Mouse (Mus musculus): ENCODE measurements around the gene Usp29. TPM values are rescaled to one million over a fixed set of nuclear protein-coding genes. Genes with fewer than 3 reads are reported as not detected.
A peak's percentile ranks its signal among the peaks of the same experiment; 100 is the strongest.

Gene Usp29
- polyA plus RNA-seq, 1 experiment from 2014 or later: 26.1 TPM

DNA sequence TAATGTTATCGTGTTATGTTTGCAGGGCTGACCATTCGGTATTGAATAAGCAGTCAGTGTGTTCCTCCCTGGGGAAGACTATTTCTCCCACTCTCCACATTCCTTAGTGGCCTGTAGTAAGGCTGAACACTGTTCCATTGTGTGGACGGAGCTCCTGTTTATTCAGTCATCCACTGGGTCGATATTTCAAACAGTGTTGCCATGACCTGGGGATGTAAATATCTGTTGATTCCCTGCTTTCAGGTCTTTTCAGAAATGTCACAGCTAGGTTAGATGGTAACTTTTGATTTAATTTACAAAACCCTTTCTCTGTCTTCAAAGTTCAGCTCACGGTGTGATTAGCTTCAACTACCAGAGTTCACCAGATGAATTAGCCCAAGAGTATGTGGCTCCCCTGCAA, 104.6 kb downstream of the Usp29 start:
- Histone ChIP-seq H3K27me3 (no peaks in the 10 kb centered on the region), H3K4me1 (peaks cover 11% of the 10 kb centered on the region), H3K36me3 (no peaks in the 10 kb centered on the region), H3K27ac (replicated peaks) (peak overlapping the region; percentile 67), H3K9ac (replicated peaks) (no peak overlapping the region), H3K4me2 (replicated peaks) (no peak overlapping the region), H3K4me3 (no peak overlapping the region), H3K9me3 (no peaks in the 10 kb centered on the region)
- peak; percentile 44 for ATAC-seq (replicated peaks)
- 32% methylated on average over 5 of the region's 5 CpGs for WGBS

DNA sequence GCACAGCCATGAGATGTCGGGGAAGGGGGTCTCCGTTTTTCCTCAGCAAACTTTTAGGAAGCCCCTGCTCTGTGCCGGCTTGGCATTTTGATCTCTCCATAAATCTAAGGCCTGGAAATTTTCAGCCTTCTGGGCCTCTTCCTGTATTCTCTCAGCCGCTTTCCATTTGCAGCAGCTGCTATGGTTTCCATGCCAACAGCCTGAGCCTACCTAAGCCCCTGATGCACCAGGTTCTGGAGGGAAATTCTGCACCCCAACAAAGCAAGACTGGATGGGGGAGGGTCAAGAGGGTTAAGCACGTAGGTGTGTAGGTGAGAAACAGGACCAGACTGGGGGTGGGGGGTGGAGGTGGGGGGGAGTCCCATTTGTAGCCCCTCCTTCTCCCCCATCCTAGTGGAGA, 105.0 kb downstream of the Usp29 start:
- Histone ChIP-seq H3K9me3 (no peaks in the 10 kb centered on the region), H3K4me1 (peaks cover 11% of the 10 kb centered on the region), H3K27ac (replicated peaks) (peak overlapping the region; percentile 67), H3K4me2 (replicated peaks) (no peak overlapping the region), H3K36me3 (no peaks in the 10 kb centered on the region), H3K27me3 (no peaks in the 10 kb centered on the region), H3K4me3 (no peak overlapping the region), H3K9ac (replicated peaks) (no peak overlapping the region)
- 18% methylated on average over 5 of the region's 5 CpGs for WGBS
- ATAC-seq (replicated peaks): peak; percentile 79

DNA sequence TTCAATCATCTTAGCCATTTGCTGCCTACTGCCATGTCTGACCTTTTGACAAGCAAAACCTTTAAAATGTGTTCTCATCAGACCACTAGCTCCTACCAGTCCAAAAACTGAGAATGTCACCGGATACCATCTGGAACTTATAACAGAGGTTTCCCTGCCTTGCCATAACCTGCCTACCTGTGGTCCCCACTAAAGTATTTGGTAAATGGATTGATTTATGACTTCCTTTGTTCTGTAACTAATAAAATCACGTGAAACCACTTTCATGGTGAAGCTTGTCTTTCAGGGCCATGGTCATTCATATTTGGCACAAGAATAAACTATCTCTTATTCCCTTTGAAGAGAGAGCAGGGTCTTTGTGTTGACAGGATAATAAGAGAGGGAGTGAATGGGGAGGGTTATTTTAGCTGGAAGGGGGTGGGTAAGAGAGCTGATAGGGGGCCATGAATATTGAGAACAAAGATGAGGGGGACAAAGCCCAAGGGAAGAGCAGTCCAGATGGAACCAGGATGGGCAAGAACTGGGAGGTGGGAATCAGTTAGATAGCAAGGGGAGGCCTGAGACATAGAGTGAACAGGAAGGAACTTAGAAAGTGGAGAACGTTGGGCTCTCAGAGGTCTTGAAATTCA, 107.0 kb downstream of the Usp29 start:
- no peak overlapping the region for H3K4me2 ChIP-seq (replicated peaks)
- WGBS: 73% methylated on average over 3 of the region's 3 CpGs

DNA sequence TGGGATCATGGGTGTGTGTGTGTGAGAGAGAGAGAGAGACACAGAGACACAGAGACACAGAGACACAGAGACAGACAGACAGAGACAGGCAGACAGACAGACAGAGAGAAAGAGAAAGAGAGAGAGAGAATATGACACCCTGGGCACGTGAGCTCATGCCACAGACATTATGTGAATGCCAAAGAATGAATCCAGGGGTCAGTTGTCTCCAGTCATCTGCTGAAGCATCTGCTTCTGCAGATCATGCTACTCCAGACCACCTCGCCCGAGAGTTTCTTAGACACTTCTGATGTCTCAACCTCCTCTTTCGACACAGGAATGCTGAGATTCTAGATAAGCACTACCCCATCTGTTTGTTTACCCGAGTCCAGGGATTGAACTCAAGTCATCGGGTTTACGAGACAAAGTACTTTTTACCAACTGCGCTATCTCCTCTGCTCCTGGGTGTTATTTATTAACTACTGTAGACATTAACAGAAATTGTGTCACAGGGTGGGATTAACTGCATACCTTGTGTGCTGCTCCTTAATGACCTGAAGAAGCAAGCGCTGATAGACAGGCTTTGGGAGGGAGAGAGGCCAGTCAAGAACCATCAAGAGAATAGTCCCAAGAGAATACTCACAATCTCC, 107.7 kb downstream of the Usp29 start:
- H3K4me3 ChIP-seq: no peak overlapping the region
- ATAC-seq (replicated peaks): no peak
- no peaks in the 10 kb centered on the region for H3K27me3 ChIP-seq
- H3K4me1 ChIP-seq: peaks cover 21% of the 10 kb centered on the region
- no peaks in the 10 kb centered on the region for H3K36me3 ChIP-seq
- no peaks in the 10 kb centered on the region for H3K9me3 ChIP-seq
- H3K9ac ChIP-seq (replicated peaks): no peak overlapping the region
- H3K27ac ChIP-seq (replicated peaks): no peak overlapping the region
- H3K4me2 ChIP-seq (replicated peaks): no peak overlapping the region
- 91% methylated on average over 9 of the region's 9 CpGs for WGBS

More for the DNA sequence above, 107.0 kb downstream of the Usp29 start:
- Histone ChIP-seq H3K4me3 (no peak overlapping the region), H3K27ac (replicated peaks) (no peak overlapping the region), H3K4me1 (peaks cover 21% of the 10 kb centered on the region), H3K9ac (replicated peaks) (no peak overlapping the region), H3K9me3 (no peaks in the 10 kb centered on the region), H3K36me3 (no peaks in the 10 kb centered on the region), H3K27me3 (no peaks in the 10 kb centered on the region)
- no peak for ATAC-seq (replicated peaks)

DNA sequence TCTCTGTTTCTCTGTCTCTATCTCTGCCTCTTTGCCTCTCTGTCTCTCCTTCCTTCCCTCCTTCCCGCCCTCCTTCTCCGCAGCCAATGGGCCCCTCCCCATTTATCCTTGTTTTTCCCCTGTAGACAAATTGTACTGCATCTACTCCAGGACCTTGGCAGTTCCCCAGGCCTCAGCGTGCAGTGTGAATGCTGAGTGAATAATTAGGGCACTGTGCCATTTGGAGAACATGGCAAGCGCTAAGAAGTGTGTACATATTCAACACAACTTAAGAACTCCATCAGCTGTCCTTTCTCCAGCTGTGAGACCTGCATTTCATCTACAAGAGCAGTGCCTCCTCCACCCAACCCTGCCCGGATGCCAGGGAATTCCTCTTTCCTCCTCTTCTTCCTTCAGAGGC, 110.5 kb downstream of the Usp29 start:
- ATAC-seq (replicated peaks): peak; percentile 88

DNA sequence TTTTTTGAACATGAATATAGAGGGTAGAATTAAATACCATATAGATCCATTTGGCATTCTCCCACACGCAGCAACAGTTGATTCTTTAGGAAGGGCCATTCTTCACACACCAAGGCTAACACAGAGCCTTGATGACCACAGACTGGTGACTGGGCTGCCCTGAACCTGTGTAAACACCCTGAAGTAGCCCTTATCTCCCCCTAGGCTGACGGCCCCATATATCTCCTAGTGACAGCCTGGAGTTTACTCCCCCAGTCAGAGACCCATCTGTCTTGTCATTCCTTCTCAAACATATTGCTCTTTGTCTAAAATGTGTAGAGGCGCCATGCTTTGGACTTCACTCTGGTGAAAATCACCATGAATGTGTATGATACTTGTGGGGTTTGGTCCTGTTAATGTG, 119.1 kb downstream of the Usp29 start:
- no peaks in the 10 kb centered on the region for H3K27me3 ChIP-seq
- WGBS: 90% methylated on average over 3 of the region's 3 CpGs

More for the DNA sequence above, 110.5 kb downstream of the Usp29 start:
- WGBS: 24% methylated on average over 5 of the region's 5 CpGs
- peaks cover 9% of the 10 kb centered on the region for H3K4me1 ChIP-seq
- no peak overlapping the region for H3K4me2 ChIP-seq (replicated peaks)
- H3K9ac ChIP-seq (replicated peaks): no peak overlapping the region
- no peaks in the 10 kb centered on the region for H3K27me3 ChIP-seq
- H3K27ac ChIP-seq (replicated peaks): peak overlapping the region; percentile 20; the same call in 1 of the 2 replicates
- H3K9me3 ChIP-seq: no peaks in the 10 kb centered on the region
- H3K4me3 ChIP-seq: no peak overlapping the region
- H3K36me3 ChIP-seq: no peaks in the 10 kb centered on the region

DNA sequence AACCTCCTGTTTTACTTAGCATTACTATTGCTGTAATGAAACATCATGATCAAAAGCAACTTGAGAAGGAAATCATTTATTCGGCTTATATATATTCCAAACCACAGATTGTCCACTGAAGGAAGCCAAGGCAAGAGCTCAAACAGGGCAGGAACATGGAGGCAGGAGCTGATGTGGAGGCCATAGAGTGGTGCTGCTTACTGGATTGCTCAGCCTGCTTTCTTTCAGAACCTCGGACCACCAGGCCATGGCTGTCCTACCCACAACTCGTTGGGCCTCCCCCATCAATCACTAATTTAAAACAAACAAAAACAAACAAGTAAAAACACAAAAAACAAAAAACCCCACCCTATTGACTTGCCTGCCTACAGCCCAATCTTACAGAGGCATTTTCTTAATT, 119.9 kb downstream of the Usp29 start:
- H3K36me3 ChIP-seq: no peaks in the 10 kb centered on the region
- no peak overlapping the region for H3K4me3 ChIP-seq
- 86% methylated on average over 3 of the region's 3 CpGs for WGBS
- no peaks in the 10 kb centered on the region for H3K9me3 ChIP-seq
- H3K4me1 ChIP-seq: peaks cover 8% of the 10 kb centered on the region
- H3K4me2 ChIP-seq (replicated peaks): no peak overlapping the region
- H3K27me3 ChIP-seq: no peaks in the 10 kb centered on the region
- no peak overlapping the region for H3K9ac ChIP-seq (replicated peaks)
- no peak overlapping the region for H3K27ac ChIP-seq (replicated peaks)
- ATAC-seq (replicated peaks): no peak

More for the DNA sequence above, 119.1 kb downstream of the Usp29 start:
- Histone ChIP-seq H3K27ac (replicated peaks) (no peak overlapping the region), H3K9ac (replicated peaks) (no peak overlapping the region), H3K4me1 (peaks cover 8% of the 10 kb centered on the region), H3K4me2 (replicated peaks) (no peak overlapping the region), H3K4me3 (no peak overlapping the region), H3K9me3 (no peaks in the 10 kb centered on the region), H3K36me3 (no peaks in the 10 kb centered on the region)
- no peak for ATAC-seq (replicated peaks)

DNA sequence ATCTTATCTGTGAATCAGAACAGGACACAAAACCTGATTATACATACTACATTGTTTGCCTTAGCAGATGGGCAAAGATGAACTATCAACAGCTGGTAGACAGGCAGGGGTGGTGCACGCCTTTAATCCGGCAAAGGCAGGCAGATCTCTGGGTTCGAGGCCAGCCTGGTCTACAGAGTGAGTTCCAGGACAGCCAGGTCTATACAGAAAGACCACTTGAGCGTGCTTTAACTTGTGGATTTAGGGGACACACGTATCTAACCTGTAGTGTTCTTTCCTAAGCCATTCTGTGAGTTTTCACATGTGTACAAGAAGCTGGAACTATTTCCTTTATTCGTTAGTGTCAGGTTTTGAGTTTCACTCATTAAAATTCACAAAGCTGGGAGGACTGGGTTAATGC, 120.9 kb downstream of the Usp29 start:
- no peaks in the 10 kb centered on the region for H3K27me3 ChIP-seq
- WGBS: 65% methylated on average over 6 of the region's 6 CpGs
- H3K4me1 ChIP-seq: peaks cover 8% of the 10 kb centered on the region
- no peaks in the 10 kb centered on the region for H3K36me3 ChIP-seq
- H3K27ac ChIP-seq (replicated peaks): peak overlapping the region; percentile 52
- ATAC-seq (replicated peaks): no peak
- H3K4me2 ChIP-seq (replicated peaks): no peak overlapping the region
- H3K9ac ChIP-seq (replicated peaks): no peak overlapping the region
- H3K9me3 ChIP-seq: no peaks in the 10 kb centered on the region
- H3K4me3 ChIP-seq: no peak overlapping the region

DNA sequence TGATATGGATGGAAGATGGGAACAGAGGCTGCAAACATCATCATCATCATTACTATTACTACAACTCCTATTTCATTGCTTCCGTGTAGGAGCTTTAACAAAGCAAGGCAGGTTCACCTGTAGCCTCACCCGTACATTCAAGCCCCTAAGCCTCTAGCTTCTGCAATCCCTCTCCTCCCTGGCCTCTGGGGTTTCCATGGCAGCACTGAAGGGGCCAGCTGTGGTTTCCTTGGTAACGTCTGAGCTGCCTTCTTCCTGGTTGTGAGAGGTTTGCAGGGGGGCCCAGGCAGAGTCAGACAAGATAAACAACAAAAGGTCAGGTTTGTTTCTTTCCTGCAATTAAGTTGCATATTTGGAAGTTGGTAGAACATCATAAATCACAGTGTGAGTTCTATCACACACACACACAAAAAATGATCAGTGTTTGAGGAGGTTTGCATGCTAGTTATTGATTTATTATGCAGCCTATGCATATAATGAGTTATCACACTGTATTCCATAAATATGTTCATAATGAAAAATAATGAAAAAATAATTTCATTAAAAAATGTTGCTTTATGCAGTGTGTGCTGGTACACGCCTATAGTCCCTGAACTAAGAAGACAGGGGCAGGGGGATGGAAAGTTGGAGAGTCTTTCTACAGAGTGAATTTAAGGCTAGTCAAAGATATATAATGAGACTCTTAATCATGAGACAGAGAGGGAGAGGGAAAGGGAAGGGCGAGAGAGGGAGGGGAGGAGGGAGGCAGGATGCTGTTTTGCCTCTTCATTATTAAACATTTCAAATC, 121.5 kb downstream of the Usp29 start:
- 29% methylated on average over 5 of the region's 5 CpGs for whole genome bisulfite sequencing
- ATAC-seq (replicated peaks): peak; percentile 92
- no peak overlapping the region for H3K4me2 ChIP-seq (replicated peaks)
- H3K27ac ChIP-seq (replicated peaks): peak overlapping the region; percentile 52
- H3K9me3 ChIP-seq: no peaks in the 10 kb centered on the region
- peaks cover 8% of the 10 kb centered on the region for H3K4me1 ChIP-seq
- no peaks in the 10 kb centered on the region for H3K27me3 ChIP-seq
- no peaks in the 10 kb centered on the region for H3K36me3 ChIP-seq
- no peak overlapping the region for H3K9ac ChIP-seq (replicated peaks)
- no peak overlapping the region for H3K4me3 ChIP-seq

DNA sequence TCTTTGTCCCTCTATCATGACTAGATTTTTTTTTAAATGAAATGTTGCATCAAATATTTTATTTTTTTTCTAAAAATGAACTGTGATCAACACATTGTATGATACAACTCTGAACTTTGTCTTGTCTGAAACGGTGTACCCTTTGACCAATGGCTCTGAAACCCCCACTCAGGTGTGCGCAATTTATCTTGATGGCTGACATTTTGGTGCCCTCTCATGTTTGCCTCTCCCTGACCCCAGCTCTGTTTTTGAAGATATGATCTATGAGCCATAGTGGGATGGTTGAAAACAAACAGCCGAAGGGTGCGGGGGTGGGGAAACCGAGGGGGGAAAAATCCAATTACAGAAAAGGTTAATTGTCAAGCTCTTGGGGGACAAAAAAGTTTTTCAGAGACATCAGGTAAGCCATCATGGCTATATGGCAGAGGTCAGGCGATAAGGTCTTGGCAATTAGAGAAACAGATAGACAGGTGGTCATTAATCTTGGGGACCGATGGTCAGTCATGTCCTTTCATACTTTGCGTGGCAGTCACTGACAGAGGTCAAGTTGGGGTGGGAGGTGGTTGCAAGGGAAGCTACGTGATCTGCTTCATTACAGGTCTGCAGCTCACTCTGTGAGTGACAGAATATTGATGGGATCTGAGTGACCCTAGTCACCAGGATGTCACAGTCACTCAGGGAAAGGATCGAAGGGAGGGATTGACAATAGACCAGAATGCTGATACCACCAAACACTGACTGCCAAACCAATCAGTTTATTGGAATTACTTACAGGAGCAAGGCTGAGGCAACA, 125.4 kb downstream of the Usp29 start:
- H3K27me3 ChIP-seq: no peaks in the 10 kb centered on the region
- H3K9ac ChIP-seq (replicated peaks): no peak overlapping the region
- H3K27ac ChIP-seq (replicated peaks): no peak overlapping the region
- no peaks in the 10 kb centered on the region for H3K9me3 ChIP-seq
- H3K4me3 ChIP-seq: no peak overlapping the region
- H3K4me1 ChIP-seq: peaks cover 16% of the 10 kb centered on the region
- no peaks in the 10 kb centered on the region for H3K36me3 ChIP-seq
- 83% methylated on average over 10 of the region's 10 CpGs for WGBS
- ATAC-seq (replicated peaks): no peak
- H3K4me2 ChIP-seq (replicated peaks): no peak overlapping the region

DNA sequence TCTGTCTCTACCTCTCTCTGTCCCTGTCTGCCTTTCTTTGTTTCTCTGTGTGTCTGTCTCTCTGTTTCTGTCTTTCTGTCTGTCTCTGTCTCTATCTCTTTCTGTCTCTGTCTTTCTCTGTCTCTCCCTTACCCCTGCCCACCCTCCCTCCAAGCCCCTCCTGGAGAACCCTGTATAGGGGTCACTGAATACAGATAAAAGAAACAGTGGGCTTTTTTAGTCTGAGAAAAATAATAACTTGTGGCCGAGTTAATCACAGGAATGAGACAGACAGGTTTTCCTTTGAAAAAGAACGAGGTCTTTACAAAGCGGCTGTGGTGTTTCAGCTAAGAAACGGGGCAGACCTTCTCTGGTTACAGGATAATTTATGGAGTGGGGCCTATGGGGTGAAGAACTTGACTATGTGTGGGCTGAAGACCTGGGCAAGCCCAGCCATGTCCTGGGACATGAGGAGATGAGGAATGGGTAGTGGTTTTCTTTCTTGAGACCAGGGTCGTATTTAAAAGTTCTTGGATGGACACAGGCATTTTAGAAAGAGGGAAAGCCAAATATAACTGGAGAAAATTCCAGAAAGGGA, 128.4 kb downstream of the Usp29 start:
- Histone ChIP-seq H3K4me2 (replicated peaks) (no peak overlapping the region), H3K9ac (replicated peaks) (no peak overlapping the region), H3K4me1 (peaks cover 9% of the 10 kb centered on the region), H3K27ac (replicated peaks) (no peak overlapping the region), H3K36me3 (no peaks in the 10 kb centered on the region), H3K9me3 (no peaks in the 10 kb centered on the region), H3K27me3 (no peaks in the 10 kb centered on the region), H3K4me3 (no peak overlapping the region)
- WGBS: 17% methylated on average over 5 of the region's 5 CpGs
- ATAC-seq (replicated peaks): no peak

Data from forebrain, embryonic 15.5 days (tissue).